Mouse (Mus musculus): ENCODE measurements around the gene Zfp128. TPM values are rescaled to one million over a fixed set of nuclear protein-coding genes. Genes with fewer than 3 reads are reported as not detected.

Gene Zfp128
- 1.4 and 1.5 TPM in 2 replicates for polyA plus RNA-seq (2012; rRNA removed)

GRCm38 (mm10) chr7:12880911-12881660 is at the start of gene Zfp128:
Gene Zfp128, plus strand, starts transcription at chr7:12881177.

GRCm38 (mm10) chr7:12834162-12835120 is 46.5 kb upstream of the Zfp128 start, which contains the start of gene Zfp110:
Gene Zfp110, plus strand, starts transcription at chr7:12834761.

GRCm38 (mm10) chr7:12897655-12898410 is 16.9 kb downstream of the Zfp128 start, which contains the start of gene Zscan22:
Gene Zscan22, plus strand, starts transcription at chr7:12897815.

GRCm38 (mm10) chr7:12921705-12922465 is 40.9 kb downstream of the Zfp128 start, which contains the start of gene Rps5:
Gene Rps5, plus strand, starts transcription at chr7:12922290.

GRCm38 (mm10) chr7:12927191-12927680 is 46.3 kb downstream of the Zfp128 start, which contains the start of gene Rnf225:
Gene Rnf225, plus strand, starts transcription at chr7:12927416.

Other genes starting within 250 kb of the Zfp128 start
- gene Vmn2r54, start 240.9 kb upstream of the Zfp128 start, polyA plus RNA-seq (2012; rRNA removed) = not detected in 2 replicates
- not detected in 2 replicates for gene Vmn2r55, start 196.2 kb upstream of the Zfp128 start, polyA plus RNA-seq (2012; rRNA removed)
- gene Vmn2r56, start 146.2 kb upstream of the Zfp128 start, polyA plus RNA-seq (2012; rRNA removed) = not detected in 2 replicates
- gene Zscan18, start 77.5 kb upstream of the Zfp128 start, polyA plus RNA-seq (2012; rRNA removed) = 3.9 and 4.8 TPM in 2 replicates
- 0.62 and 1.2 TPM in 2 replicates for gene Zfp329, start 62.3 kb upstream of the Zfp128 start, polyA plus RNA-seq (2012; rRNA removed)
- 4.6 and 11.1 TPM in 2 replicates for gene Zfp110, start 46.4 kb upstream of the Zfp128 start, polyA plus RNA-seq (2012; rRNA removed)
- gene Zscan22, start 16.6 kb downstream of the Zfp128 start, polyA plus RNA-seq (2012; rRNA removed) = 15.0 and 21.0 TPM in 2 replicates
- 4,303 and 5,955 TPM in 2 replicates for gene Rps5, start 41.1 kb downstream of the Zfp128 start, polyA plus RNA-seq (2012; rRNA removed)
- gene Rnf225, start 46.2 kb downstream of the Zfp128 start, polyA plus RNA-seq (2012; rRNA removed) = 1.1 and 1.4 TPM in 2 replicates
- 15.2 and 15.9 TPM in 2 replicates for gene Zfp324, start 84.7 kb downstream of the Zfp128 start, polyA plus RNA-seq (2012; rRNA removed)
- 8.6 and 10.7 TPM in 2 replicates for gene Zfp446, start 96.7 kb downstream of the Zfp128 start, polyA plus RNA-seq (2012; rRNA removed)
- 0.14 and 0.92 TPM in 2 replicates for gene Slc27a5, start 117.0 kb downstream of the Zfp128 start, polyA plus RNA-seq (2012; rRNA removed)
- 489 and 576 TPM in 2 replicates for gene Trim28, start 117.9 kb downstream of the Zfp128 start, polyA plus RNA-seq (2012; rRNA removed)
- 65.0 and 66.4 TPM in 2 replicates for gene Zbtb45, start 128.9 kb downstream of the Zfp128 start, polyA plus RNA-seq (2012; rRNA removed)
- 67.1 and 76.2 TPM in 2 replicates for gene Chmp2a, start 153.6 kb downstream of the Zfp128 start, polyA plus RNA-seq (2012; rRNA removed)
- 121 and 156 TPM in 2 replicates for gene Ube2m, start 157.1 kb downstream of the Zfp128 start, polyA plus RNA-seq (2012; rRNA removed)
- gene Mzf1, start 173.6 kb downstream of the Zfp128 start, polyA plus RNA-seq (2012; rRNA removed) = 8.6 and 8.9 TPM in 2 replicates
- gene Vmn1r85, start 214.0 kb downstream of the Zfp128 start, polyA plus RNA-seq (2012; rRNA removed) = not detected in 2 replicates
- gene Vmn1r86, start 238.7 kb downstream of the Zfp128 start, polyA plus RNA-seq (2012; rRNA removed) = not detected in 2 replicates